15 mouse cellular contexts compared by ENCODE assay signal in the genomic region with DNA sequence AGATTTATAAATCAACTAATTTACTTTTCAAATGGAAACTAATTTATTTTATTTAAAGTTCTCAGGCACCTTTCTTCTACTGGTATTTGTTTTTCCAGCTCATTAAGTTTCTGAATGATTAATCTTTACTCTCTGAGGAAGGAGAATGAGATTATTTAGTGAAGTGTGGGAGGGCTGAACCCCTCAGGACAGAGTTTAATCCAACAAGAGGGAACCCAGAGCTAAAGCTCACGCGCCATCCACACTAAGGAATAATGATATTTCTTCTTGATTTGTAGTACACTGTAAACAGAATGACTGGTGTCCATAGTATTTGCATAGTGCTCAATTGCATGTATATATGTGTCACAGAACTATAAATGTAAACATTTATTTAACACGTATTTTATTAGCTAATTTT.
"Had no signal": no experiment of that assay in that cellular context is flagged by ENCODE, and none has a peak within 500 bp of the region (broad histone marks: within the 10 kb centered on the region; RNA-seq: fewer than 3 reads in every experiment).

No protein-coding gene starts in this region.

- H3K4me3 ChIP-seq: neural tube, embryonic 15.5 days; stomach, embryonic 15.5 days had no signal

- H3K36me3 ChIP-seq: neural tube, embryonic 15.5 days; stomach, embryonic 15.5 days had no signal

- H3K9me3 ChIP-seq: neural tube, embryonic 15.5 days; stomach, embryonic 15.5 days had no signal

- DNase-seq: retina, postnatal 1 day; right cerebral cortex, adult 18-20 months; right cerebral cortex, postnatal 14 days; right cerebral cortex, postnatal 25 days; right cerebral cortex, postnatal 4 days; spleen, adult 18-20 months; thymus, adult 18-20 months; thymus, adult 2 months; thymus, postnatal 14 days; thymus, postnatal 25 days; thymus, postnatal 36 days; thymus, postnatal 4 days had no signal

- H3K9ac ChIP-seq: neural tube, embryonic 15.5 days; stomach, embryonic 15.5 days had no signal

- H3K4me2 ChIP-seq: neural tube, embryonic 15.5 days; stomach, embryonic 15.5 days had no signal

- H3K27me3 ChIP-seq: neural tube, embryonic 15.5 days; stomach, embryonic 15.5 days had no signal

- H3K4me1 ChIP-seq: neural tube, embryonic 15.5 days; stomach, embryonic 15.5 days had no signal

- H3K27ac ChIP-seq: neural tube, embryonic 15.5 days; stomach, embryonic 15.5 days; stomach, postnatal 0 days had no signal
